Mouse (Mus musculus): ENCODE measurements around the gene Hikeshi.

Gene Hikeshi

DNA sequence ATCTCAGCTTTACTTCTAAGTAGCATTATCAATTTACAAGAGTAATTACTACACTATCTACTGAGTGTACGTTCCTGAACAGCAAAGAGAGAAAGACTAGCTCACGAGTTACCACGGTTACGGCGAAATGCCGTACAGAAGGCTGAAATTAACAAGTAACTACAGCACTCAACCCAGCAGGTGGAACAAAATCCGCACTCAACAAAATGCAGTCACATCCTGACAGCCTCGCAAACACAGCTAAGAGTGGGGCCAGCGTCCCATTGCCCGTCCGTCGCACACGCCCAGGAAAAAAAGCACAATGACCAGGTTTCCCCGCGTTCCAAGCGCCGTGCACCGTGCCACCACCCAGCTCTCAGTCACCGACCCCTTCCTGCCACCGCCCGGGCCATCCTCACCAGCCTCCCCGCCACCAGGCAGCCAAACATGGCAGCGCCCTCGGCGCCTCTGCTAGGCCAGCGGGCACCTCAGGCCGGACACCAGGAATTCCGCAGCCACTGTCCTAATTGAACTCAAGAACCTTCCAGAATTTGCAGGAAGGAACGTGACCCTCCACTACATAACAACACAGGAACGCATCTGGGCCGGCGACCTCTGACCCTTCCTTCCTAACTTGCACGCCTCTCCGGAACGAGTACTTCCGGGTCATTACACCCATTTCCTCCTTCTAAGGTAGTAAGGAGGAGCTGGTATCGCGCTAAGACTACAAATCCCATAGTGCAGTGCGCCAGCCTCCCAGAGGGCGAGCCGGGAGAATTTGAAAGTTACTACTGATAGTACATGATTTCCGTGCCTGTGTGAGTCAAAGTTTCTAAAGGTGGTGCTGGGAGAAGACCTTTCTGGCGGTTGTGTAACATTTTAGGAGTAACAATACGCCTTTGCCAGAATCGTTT lies at the start of gene Hikeshi:
Hikeshi (minus strand) TSS at position 634 of the 893 bp plus-strand sequence.
- ATAC-seq (ENCODE audit: insufficient number of reproducible peaks, low FRiP score, low TSS enrichment) = peak; percentile 100

DNA sequence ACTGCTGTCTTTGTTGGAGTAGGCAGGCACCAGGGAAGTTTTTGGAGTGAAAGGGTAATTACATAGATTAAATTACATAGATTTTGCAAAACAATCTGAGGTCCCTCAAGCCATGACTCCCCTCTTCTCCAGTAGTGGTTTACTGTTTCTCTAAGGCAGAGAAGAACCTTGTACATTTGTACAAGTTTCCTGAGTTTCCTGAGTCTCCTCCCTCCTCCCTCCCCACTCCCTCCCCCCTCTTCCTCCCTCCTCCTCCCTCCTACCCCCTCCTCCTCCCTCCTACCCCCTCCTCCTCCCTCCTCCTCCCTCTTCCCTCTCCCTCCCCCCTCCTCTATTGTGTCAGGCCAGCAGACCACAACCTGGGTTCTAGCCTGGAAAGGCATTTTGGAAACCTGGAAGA lies 43.4 kb upstream of the Hikeshi start:
- no peak for ATAC-seq (ENCODE audit: insufficient number of reproducible peaks, low FRiP score, low TSS enrichment)

DNA sequence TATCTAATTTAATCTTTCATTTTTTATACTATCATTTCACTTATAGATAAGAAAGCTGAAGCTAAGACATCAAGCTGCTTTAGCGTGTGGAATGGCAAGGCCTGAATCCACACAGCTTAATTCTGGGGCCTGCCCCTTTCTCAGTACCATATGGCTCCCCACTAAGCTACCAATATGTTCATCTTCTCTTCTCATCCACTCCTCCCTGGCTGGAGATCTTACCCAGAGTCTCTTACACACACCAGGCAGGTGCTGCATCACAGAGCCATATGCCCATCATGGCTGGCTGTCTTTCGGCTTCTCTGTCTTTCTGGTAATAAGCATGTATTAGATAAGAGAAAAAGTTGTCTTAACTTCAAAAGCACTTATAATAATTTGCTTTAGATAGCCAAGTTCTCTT lies 42.4 kb upstream of the Hikeshi start:
- ATAC-seq (ENCODE audit: insufficient number of reproducible peaks, low FRiP score, low TSS enrichment) = peak; percentile 56

DNA sequence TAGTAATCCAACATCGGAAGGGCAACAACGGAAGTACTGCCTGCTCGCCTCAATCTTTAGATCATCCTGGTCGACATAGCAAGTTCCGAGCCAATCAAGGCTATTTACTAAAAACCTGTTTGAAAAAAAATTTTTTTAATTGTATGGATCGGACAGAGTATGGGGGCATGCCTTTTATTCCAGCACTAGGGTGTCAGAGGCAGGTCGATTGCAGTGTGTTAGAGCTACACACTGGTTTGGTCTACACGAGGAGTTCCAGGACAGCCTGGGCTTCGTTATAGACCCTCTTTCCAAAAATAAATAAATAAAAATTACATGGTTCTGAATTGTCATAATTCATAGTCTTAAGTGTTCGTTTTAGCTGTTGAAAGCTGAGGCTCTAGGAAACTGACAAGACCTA lies 40.6 kb upstream of the Hikeshi start:
- ATAC-seq (ENCODE audit: insufficient number of reproducible peaks, low FRiP score, low TSS enrichment) = no peak

DNA sequence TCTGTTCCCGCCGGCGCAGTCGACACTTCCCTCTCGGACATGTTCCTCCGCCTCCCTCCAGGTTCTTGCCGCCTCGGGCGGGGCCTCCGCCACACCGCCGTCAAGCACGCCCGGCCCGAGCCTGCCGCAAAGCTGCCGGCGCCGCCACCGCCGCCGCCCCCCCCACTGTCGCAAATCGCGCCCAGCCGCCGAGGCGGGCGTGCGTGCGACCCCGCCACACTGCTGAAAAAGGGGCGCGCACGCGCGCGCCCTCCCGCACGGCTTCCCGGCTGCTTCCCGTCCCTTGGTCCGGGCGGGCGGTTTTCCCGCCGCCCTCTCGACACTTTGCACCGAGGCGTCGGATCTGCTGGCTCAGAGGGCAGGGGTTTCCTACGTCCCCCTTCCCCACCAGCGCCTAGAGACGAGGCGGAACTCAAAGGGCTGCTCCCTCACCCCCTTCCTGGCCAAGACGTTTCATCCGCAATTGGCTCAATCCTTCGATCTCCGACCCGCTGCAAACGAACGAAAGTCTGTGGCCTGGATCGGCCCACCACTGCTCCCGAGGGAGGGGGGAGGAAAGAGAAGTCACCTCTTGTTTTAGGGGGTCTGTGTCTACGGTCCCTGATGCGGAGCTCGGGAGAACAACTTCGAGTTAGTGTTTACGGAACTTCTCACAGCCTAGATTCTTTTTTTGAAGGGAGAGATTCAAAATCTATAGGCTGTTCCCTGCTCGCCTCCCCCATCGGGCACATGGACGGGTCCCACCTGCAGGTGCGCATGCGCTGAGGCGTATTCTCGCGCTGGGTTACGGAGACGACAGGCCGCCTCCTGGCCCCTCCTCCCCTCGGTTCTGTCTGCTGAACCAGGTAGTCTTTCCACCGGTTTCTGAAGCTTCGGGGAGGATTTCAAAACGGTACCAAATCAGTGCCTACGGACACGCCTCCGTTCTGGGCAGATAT lies 39.8 kb upstream of the Hikeshi start, which contains the start of gene Eed:
Eed (minus strand) TSS at position 499 of the 938 bp plus-strand sequence.
- ATAC-seq (ENCODE audit: insufficient number of reproducible peaks, low FRiP score, low TSS enrichment) = peak; percentile 85

DNA sequence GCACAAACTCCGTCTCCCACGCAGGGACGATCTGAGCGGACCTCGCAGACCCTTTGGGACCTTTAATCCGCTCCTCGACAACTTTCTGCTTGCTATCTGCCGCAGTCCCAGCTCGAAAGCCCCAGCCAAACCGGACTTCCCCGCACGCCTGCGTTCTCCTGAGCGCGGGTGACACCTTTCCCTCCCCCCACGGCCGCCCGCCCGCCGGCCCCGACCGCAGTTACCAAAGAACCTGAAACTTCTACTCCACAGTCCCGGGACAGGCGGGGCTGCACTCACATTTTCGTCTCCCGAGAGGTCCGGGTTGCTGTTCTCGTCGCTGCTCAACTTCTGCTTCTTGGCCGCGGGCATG lies 39.1 kb upstream of the Hikeshi start:
- no peak for ATAC-seq (ENCODE audit: insufficient number of reproducible peaks, low FRiP score, low TSS enrichment)

DNA sequence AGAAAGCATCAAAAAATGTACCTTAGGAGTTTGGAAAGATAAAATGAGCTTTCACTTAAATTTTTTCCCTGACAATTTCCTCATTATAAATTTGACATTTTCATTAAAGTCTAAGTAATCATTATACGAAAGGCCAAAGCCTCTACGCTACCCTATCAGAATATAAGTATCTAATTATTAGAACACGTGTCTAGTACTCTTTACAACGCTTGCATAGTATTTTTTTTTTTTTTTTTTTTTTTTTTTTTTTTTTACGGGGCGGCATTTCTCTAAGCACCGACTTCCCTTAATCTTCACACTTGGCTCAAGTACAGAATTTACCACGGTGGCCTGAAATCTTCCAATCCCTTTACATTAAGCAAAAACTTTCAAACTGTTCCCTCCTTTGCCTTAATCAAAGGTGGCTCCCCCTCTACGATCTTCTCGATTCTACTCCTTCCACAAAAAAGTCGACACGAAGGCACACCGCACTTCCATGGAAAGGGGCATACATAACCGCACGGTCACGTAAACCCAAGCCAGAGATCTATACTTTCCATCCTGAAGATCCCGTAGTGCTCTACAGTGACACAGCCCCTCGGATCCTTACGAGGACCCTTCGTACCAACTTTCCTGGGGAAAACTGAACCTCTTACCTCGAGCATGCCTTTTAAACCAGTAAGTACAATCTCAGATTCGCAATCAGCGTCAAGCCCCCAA lies 38.6 kb upstream of the Hikeshi start:
- ATAC-seq (ENCODE audit: insufficient number of reproducible peaks, low FRiP score, low TSS enrichment) = no peak

DNA sequence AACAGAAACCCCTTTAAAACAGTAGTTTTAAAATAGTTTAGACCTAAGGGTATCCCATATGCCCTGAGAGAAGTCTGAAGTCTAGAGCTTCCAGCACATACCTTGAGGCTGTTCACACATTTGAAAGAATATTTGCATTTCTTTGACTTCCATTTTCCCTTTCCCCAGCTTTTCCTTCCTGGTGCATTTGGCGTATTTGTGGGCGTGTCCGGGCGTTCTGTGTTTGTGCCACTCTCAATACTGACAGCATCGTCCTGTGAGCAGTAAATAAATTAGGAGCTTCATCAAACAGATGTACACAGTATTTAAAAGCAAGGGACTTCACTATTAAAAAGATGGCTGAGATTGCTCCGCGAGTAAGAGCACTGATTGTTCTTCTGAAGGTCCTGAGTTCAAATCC lies 35.8 kb upstream of the Hikeshi start:
- no peak for ATAC-seq (ENCODE audit: insufficient number of reproducible peaks, low FRiP score, low TSS enrichment)

DNA sequence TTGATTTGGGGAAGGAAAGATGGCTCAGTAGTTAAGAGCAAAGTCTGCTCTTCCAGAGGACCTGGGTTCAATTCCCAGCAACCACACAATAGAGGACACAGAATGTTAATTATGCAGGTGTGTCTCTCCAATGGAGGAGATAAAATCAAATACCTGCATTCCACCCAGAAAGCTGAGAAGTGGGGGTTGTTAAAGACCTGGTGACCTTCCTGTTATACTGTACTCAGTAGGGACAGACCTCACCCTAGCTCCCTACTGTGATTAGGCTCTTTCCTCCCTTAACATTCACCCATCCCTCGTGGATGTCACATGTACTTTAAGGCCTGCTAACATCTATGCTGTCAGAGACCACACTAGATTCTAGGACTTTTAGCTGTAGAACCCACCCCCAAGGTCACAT lies 34.6 kb upstream of the Hikeshi start:
- ATAC-seq (ENCODE audit: insufficient number of reproducible peaks, low FRiP score, low TSS enrichment) = no peak

DNA sequence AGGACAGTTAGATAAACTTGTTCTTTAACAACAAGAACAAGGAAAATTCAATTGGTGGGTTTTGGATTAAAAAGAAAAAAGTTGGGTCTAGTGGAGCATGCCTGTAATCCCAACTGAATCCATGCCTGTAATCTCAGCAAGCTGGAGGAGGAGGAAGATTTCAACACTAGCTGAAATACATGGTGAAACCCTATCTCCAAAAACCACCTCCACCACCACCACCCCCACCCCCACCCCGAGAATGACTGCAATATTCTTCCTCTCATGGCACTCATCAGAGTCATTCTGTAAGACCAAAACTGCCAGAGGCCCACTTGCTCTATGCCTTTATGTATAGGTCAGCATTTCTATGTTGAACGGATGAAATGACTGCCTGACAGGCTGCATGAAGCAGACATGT lies 26.2 kb upstream of the Hikeshi start:
- ATAC-seq (ENCODE audit: insufficient number of reproducible peaks, low FRiP score, low TSS enrichment) = no peak

DNA sequence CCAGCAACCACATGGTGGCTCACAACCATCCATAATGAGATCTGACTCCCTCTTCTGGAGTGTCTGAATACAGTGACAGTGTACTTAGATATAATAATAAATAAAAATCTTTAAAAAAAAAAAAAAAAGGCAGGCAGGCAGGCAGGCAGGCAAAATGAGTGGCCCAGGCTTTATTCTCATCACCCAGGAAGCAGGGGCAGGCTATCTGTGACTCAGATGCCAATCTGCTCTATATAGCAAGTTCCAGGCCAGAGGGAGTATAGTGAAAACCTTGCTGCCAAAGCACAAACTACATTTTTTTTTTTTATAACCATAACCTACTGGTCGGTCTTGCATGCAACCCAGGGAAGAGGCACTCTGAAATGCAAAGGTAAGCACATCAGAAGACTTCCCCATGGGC lies 25.8 kb upstream of the Hikeshi start:
- no peak for ATAC-seq (ENCODE audit: insufficient number of reproducible peaks, low FRiP score, low TSS enrichment)

DNA sequence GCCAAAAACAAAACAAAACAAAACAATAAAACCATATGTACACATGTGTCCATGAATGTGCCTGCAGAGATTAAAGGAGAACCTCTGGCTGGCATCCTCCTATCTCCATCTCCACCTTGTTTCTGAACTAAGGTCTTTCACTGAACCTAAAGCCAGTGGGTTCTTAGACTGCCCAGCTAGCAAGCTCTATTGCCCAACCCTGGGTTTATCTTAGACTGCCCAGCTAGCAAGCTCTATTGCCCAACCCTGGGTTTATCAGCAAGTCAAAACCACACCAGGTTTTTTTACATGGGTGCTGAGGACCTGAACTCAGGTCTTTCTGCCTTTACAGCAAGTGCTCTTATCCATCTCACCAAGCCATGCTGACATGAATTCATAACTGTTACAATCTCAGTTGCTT lies 22.1 kb upstream of the Hikeshi start:
- no peak for ATAC-seq (ENCODE audit: insufficient number of reproducible peaks, low FRiP score, low TSS enrichment)

DNA sequence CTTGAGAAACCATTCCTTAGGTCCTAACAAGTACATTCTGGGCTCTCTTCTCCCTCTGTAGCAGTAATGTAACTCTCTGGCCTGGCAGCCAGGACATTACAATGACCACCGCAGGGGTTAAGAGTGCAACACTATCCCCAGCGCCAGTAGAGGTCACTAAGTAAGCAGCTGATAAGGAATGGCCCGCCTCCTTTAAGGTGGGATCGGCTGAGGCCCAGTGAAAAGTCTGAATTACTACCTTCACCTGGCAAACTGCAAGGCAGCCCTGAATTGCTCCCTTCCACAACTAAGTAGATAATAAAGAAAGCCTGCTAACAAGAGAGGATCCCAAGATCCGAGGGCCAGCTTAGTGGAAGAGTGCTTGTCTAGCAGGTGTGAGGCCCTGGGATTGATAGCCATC lies 16.3 kb upstream of the Hikeshi start:
- ATAC-seq (ENCODE audit: insufficient number of reproducible peaks, low FRiP score, low TSS enrichment) = no peak

DNA sequence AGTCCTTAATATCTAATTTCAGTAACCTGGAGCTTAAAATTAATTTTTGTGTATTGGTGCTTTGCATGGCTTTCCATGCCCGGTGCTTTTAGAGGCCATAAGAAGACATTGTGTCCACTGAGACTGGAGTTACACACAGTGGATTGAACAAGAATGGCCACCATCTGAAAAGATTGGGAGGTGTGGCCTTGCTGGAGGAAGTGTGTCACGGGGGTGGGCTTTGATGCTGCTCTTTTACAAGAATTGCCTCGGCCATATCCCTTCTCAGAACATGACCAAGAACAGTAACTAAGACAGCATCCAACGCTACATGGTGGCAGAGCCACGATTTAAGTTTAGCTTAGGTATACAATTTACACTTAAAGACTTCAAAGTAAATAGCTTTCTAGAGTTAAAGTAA lies 13.3 kb upstream of the Hikeshi start:
- no peak for ATAC-seq (ENCODE audit: insufficient number of reproducible peaks, low FRiP score, low TSS enrichment)

DNA sequence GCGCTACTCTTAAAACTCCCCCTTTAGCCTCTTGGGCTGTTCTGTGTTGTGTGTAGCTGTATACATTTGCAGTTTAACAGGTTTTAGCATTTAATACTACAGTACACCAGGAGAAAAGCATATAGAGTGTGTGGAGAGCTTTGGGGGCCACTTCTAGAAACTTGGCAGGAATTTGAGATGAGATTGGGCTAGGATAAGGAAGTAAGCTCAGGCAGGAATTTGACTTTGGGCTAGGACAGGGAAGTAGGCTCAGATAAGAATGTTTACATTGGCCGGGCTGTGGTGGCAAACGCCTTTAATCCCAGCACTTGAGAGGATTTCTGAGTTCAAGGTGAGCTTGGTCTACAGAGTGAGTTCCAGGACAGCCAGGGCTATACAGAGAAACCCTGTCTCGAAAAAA lies 8.4 kb upstream of the Hikeshi start:
- ATAC-seq (ENCODE audit: insufficient number of reproducible peaks, low FRiP score, low TSS enrichment) = no peak

DNA sequence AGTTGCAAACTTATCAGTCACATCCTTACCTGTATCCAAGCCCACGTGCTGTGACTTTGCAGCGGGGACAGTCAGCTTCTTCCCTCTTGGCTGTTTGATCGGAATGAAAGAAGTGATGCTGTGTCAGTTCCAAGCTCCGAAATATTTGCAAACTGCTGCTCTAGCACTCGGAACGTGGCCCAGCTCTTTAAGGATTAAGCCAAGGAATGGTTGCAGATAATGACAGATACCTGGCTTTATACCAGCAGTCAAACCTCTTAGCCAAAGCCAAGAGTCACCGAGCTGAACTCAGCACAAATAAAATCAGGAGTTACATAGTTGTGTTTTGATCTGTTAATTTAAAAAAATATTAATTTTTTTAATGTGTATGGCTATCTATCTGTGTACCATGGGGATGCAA lies 7.0 kb upstream of the Hikeshi start:
- ATAC-seq (ENCODE audit: insufficient number of reproducible peaks, low FRiP score, low TSS enrichment) = no peak

DNA sequence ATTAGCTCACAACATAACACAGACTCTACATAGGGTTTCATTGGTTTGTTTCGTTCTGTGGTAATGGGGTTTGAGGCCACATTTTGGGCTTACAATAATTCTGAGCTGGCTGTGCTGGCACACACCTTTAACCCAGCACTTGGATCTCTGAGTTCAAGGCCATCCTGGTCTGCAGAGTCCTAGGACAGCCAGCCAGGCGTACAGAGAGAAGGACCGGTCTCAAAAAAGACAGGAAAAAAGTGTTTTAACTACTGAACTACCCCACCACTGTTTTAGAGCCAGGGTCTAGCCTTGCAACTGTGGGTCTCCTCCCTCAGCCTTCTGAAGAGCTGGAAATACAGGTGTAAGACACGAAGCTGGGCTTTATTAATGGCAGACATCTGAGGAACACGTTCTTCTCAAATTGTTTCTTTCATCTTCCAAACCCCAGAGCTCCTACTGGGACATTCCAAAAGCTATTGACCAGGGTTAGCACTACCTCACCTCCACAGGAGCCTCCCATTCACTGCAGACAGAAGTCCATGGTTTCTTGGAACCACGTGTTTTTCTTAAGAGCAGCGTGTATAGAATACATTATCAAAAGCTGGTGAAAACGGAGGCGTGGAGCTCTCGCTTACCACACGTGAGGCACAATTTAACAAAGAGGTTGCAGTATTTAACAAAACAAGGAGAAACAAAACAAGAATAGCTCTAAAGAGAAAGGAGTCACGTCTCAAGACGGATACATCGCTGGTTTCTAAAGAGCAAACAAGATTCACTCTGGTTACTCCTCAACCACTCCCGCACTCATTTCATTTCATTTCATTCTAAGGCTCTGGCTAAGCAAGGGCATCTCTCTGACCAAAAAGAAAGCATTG lies 1.3 kb downstream of the Hikeshi start:
- ATAC-seq (ENCODE audit: insufficient number of reproducible peaks, low FRiP score, low TSS enrichment) = no peak

DNA sequence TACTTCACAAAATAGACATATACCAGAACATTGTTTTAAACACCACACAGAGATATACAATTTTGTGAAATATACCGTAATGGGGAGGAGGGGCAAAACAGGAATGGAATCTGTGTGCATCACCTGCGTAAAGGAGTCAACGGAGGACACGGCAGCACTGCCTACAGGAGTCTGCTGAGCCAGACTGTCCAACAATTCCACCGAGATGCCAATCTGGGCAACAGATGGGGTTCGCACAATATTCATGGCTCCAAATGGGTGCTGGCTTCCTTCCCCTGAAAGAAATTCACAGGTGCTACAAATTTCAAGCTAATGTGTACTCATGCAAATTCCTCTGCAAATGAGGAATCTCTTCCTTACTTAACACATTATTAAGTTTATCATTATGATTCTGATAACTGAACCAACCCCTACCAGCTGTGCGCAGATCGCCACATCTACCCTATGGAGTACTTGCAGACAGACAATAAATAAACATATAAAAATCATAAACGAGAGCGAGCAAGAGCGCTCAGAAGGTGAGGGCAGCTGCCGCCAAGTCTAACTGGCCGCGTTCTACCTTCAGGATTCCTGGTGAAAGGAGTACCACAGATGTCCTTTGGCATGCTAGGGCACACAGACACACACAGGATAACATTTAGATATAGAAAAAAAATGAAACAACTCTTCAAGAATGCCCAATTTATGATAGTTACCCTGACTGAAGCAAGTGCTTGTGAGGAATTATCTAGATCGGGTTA lies 17.4 kb downstream of the Hikeshi start:
- peak; percentile 99 for ATAC-seq (ENCODE audit: insufficient number of reproducible peaks, low FRiP score, low TSS enrichment)

DNA sequence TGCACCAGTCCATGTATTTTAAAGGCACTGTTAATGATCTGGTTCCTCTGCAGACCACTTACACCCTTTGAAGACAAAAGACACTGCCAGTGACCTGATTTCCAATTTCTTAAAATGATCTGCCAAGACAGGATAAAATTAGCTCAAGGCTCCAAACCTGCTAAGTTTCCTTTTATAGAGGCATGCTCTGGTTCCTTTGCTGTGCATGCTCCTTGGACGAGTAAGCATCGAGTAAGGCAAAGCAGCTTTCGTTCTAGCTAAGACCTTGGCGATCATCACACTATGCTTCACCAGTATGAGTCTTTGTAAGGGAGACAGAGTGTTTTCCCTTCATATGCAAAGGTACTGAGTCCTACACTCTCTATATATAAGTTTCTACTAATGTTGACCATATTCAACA lies 23.2 kb downstream of the Hikeshi start:
- ATAC-seq (ENCODE audit: insufficient number of reproducible peaks, low FRiP score, low TSS enrichment) = no peak

All from cerebellum, adult (tissue).